Mouse (Mus musculus): ENCODE data around the gene Trp53bp2. TPM values are rescaled to one million over a fixed set of nuclear protein-coding genes. Genes with fewer than 3 reads are reported as not detected.

Gene Trp53bp2
- polyA plus RNA-seq, 1 experiment = 5.4 TPM

- Histone ChIP-seq H3K4me3 (replicated peaks; ENCODE audit: control insufficient read depth, low read depth, low read length) (no peak overlapping the region), H3K27ac (ENCODE audit: control insufficient read depth, insufficient read depth, low read depth, low read length, poor library complexity) (no peak overlapping the region), H3K4me1 (ENCODE audit: control insufficient read depth, insufficient read depth, low read length) (peaks cover 1% of the 10 kb centered on the region; the same call in 1 of the 2 replicates)
- 71% methylated on average over 3 of the region's 3 CpGs for WGBS
- no peak for TF ChIP-seq POLR2A (IDR thresholded peaks at IDR 0.05; ENCODE audit: borderline replicate concordance, control insufficient read depth, low read depth, low read length)
- TF ChIP-seq CTCF (IDR thresholded peaks at IDR 0.05; ENCODE audit: control insufficient read depth, insufficient read depth, low read length) = no peak
Observed at GRCm38 (mm10) chr1:182432059-182432458, 23.1 kb downstream of the Trp53bp2 start.

DNA sequence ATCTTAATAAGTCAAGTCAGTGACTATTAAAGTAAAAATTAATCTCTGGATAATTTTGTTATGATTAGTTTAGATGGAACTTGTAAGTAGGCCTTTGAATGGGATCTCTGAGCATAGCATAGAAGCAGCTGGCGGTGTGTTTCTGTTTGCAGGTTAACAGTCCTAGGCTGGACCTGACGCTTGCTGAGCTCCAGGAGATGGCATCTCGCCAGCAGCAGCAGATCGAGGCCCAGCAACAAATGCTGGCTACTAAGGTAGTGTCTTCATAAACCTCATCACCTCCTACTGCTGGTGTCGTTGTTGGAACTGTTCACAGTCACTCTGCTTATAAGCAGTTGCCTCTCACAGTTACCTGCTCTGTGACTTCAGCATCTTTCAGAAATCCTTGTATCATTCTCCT, 27.8 kb downstream of the Trp53bp2 start:
- Histone ChIP-seq H3K4me1 (ENCODE audit: control insufficient read depth, insufficient read depth, low read length) (peaks cover 1% of the 10 kb centered on the region; the same call in 1 of the 2 replicates), H3K4me3 (replicated peaks; ENCODE audit: control insufficient read depth, low read depth, low read length) (no peak overlapping the region), H3K27ac (ENCODE audit: control insufficient read depth, insufficient read depth, low read depth, low read length, poor library complexity) (no peak overlapping the region)
- 76% methylated on average over 5 of the region's 5 CpGs for WGBS
- no peak for TF ChIP-seq POLR2A (IDR thresholded peaks at IDR 0.05; ENCODE audit: borderline replicate concordance, control insufficient read depth, low read depth, low read length)
- no peak for TF ChIP-seq CTCF (IDR thresholded peaks at IDR 0.05; ENCODE audit: control insufficient read depth, insufficient read depth, low read length)

DNA sequence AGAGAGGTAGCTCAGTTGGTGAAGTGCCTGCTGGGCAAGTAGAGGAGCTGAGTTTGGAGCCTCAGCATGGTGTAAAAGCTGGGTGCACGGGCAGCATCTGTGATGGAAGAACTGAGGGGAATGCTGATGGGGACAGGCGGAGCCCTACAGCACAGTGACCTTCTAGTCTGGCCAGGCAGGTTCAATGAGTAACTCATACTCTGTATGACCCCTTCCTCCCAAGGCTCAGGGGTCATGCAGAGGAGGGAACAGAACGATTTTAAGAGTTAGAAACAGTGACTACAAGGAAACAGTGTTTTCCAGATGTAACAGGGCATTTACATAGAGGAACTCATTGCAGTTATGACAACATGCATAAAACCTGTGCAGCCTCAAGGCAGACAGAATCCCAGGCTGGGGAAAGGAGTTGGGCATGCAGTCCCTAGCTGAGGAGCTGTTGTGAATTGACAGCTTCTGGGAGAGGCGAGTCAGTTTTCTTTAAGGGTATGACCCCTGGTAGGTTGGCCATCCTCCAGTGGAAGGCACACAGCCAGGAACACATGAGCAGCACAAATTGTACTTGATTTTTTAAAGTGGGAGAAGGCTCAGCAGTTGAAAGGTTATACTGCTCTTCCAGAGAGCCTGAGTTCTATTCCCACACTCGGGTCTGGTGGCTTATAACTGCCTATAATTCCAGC, 30.7 kb downstream of the Trp53bp2 start:
- no peak overlapping the region for H3K27ac ChIP-seq (ENCODE audit: control insufficient read depth, insufficient read depth, low read depth, low read length, poor library complexity)

GRCm38 (mm10) chr1:182441791-182442473, 33.0 kb downstream of the Trp53bp2 start:
- TF ChIP-seq CTCF (IDR thresholded peaks at IDR 0.05; ENCODE audit: control insufficient read depth, insufficient read depth, low read length) = no peak
- no peak for TF ChIP-seq POLR2A (IDR thresholded peaks at IDR 0.05; ENCODE audit: borderline replicate concordance, control insufficient read depth, low read depth, low read length)
- no peak overlapping the region for H3K27ac ChIP-seq (ENCODE audit: control insufficient read depth, insufficient read depth, low read depth, low read length, poor library complexity)
- no peaks in the 10 kb centered on the region for H3K4me1 ChIP-seq (ENCODE audit: control insufficient read depth, insufficient read depth, low read length)
- WGBS = 87% methylated on average over 18 of the region's 18 CpGs
- H3K4me3 ChIP-seq (replicated peaks; ENCODE audit: control insufficient read depth, low read depth, low read length) = no peak overlapping the region

More for the DNA sequence above, 30.7 kb downstream of the Trp53bp2 start:
- WGBS = 71% methylated on average over 5 of the region's 5 CpGs
- no peak overlapping the region for H3K4me3 ChIP-seq (replicated peaks; ENCODE audit: control insufficient read depth, low read depth, low read length)
- no peaks in the 10 kb centered on the region for H3K4me1 ChIP-seq (ENCODE audit: control insufficient read depth, insufficient read depth, low read length)
- TF ChIP-seq POLR2A (IDR thresholded peaks at IDR 0.05; ENCODE audit: borderline replicate concordance, control insufficient read depth, low read depth, low read length) (no peak), CTCF (IDR thresholded peaks at IDR 0.05; ENCODE audit: control insufficient read depth, insufficient read depth, low read length) (no peak)

- WGBS = 92% methylated on average over 2 of the region's 2 CpGs
- H3K4me3 ChIP-seq (replicated peaks; ENCODE audit: control insufficient read depth, low read depth, low read length) = no peak overlapping the region
- no peak for TF ChIP-seq POLR2A (IDR thresholded peaks at IDR 0.05; ENCODE audit: borderline replicate concordance, control insufficient read depth, low read depth, low read length)
- TF ChIP-seq CTCF (IDR thresholded peaks at IDR 0.05; ENCODE audit: control insufficient read depth, insufficient read depth, low read length) = no peak
- H3K27ac ChIP-seq (ENCODE audit: control insufficient read depth, insufficient read depth, low read depth, low read length, poor library complexity) = no peak overlapping the region
- no peaks in the 10 kb centered on the region for H3K4me1 ChIP-seq (ENCODE audit: control insufficient read depth, insufficient read depth, low read length)
Observed at GRCm38 (mm10) chr1:182444116-182444515, 35.1 kb downstream of the Trp53bp2 start.

DNA sequence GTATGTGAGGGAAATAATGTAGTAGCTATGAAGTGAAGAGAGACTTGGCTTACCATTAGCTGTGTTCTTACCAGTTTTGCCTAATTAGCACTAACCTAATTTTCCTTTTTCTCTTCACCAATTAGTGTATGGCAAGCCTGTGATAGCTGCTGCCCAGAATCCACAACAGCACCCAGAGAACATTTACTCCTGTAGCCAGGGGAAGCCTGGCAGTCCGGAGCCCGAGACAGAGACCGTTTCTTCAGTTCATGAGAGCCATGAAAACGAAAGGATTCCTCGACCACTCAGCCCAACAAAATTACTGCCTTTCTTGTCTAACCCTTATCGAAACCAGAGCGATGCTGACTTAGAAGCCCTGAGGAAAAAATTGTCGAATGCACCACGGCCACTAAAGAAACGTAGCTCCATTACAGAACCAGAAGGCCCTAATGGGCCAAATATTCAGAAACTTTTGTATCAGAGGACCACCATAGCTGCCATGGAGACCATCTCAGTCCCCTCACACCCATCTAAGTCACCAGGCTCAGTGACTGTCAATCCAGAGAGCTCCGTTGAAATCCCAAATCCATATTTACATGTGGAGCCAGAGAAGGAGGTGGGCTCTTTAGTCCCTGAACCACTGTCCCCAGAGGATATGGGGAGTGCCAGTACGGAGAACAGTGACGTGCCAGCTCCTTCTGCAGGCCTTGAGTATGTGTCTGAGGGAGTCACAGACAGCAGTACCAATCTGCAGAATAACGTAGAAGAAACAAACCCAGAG, 39.5 kb downstream of the Trp53bp2 start:
- WGBS = 90% methylated on average over 14 of the region's 14 CpGs

GRCm38 (mm10) chr1:182452473-182452872, 43.5 kb downstream of the Trp53bp2 start:
- no peak overlapping the region for H3K4me3 ChIP-seq (replicated peaks; ENCODE audit: control insufficient read depth, low read depth, low read length)
- no peak for TF ChIP-seq POLR2A (IDR thresholded peaks at IDR 0.05; ENCODE audit: borderline replicate concordance, control insufficient read depth, low read depth, low read length)
- TF ChIP-seq CTCF (IDR thresholded peaks at IDR 0.05; ENCODE audit: control insufficient read depth, insufficient read depth, low read length) = no peak
- H3K27ac ChIP-seq (ENCODE audit: control insufficient read depth, insufficient read depth, low read depth, low read length, poor library complexity) = no peak overlapping the region
- 91% methylated on average over 4 of the region's 4 CpGs for WGBS
- no peaks in the 10 kb centered on the region; the same call in 1 of the 2 replicates for H3K4me1 ChIP-seq (ENCODE audit: control insufficient read depth, insufficient read depth, low read length)

More for the DNA sequence above, 39.5 kb downstream of the Trp53bp2 start:
- TF ChIP-seq POLR2A (IDR thresholded peaks at IDR 0.05; ENCODE audit: borderline replicate concordance, control insufficient read depth, low read depth, low read length) (no peak), CTCF (IDR thresholded peaks at IDR 0.05; ENCODE audit: control insufficient read depth, insufficient read depth, low read length) (no peak)
- Histone ChIP-seq H3K4me3 (replicated peaks; ENCODE audit: control insufficient read depth, low read depth, low read length) (no peak overlapping the region), H3K27ac (ENCODE audit: control insufficient read depth, insufficient read depth, low read depth, low read length, poor library complexity) (no peak overlapping the region), H3K4me1 (ENCODE audit: control insufficient read depth, insufficient read depth, low read length) (no peaks in the 10 kb centered on the region)

- Histone ChIP-seq H3K27ac (ENCODE audit: control insufficient read depth, insufficient read depth, low read depth, low read length, poor library complexity) (no peak overlapping the region), H3K4me3 (replicated peaks; ENCODE audit: control insufficient read depth, low read depth, low read length) (no peak overlapping the region), H3K4me1 (ENCODE audit: control insufficient read depth, insufficient read depth, low read length) (no peaks in the 10 kb centered on the region; the same call in 1 of the 2 replicates)
- TF ChIP-seq POLR2A (IDR thresholded peaks at IDR 0.05; ENCODE audit: borderline replicate concordance, control insufficient read depth, low read depth, low read length) (no peak), CTCF (IDR thresholded peaks at IDR 0.05; ENCODE audit: control insufficient read depth, insufficient read depth, low read length) (no peak)
- 85% methylated on average over 2 of the region's 2 CpGs for WGBS
Observed at GRCm38 (mm10) chr1:182455080-182455479, 46.1 kb downstream of the Trp53bp2 start.
